Mouse (Mus musculus) Patski (cell line): ENCODE results near the gene Pcgf2. TPM values are rescaled to one million over a fixed set of nuclear protein-coding genes. Genes with fewer than 3 reads are reported as not detected.
A peak's percentile ranks its signal among the peaks of the same experiment; 100 is the strongest.
"Not testable (repeated sequence)": the region's sequence is repeated elsewhere in the genome, so short reads cannot be mapped to it uniquely, and the experiment has no call there.

Source experiments
- ATAC-seq: fragments of 100-300 bp; one replicate; pipeline ENCODE4 v1.8.0; 2021
- CTCF ChIA-PET: fragments of 350-600 bp; sonication (Branson Sonifier 250); formaldehyde crosslinking; loops from one replicate; lab custom pipeline; 2022; ENCODE audit warnings: inconsistent platforms; lab: Charles Lee
- POLR2A ChIA-PET: fragments of 350-600 bp; sonication (Branson Sonifier 250); formaldehyde crosslinking; loops from one replicate; lab custom pipeline; 2022; ENCODE audit warnings: antibody characterized with exemption, inconsistent platforms; lab: Charles Lee
- DNase-seq: peaks from one replicate; pipeline ENCODE4 v3.0.0-alpha.2; 2011; ENCODE audit warnings: low read depth, low spot score
- H3K27me3 ChIP-seq: fragments of 371-371 bp; one replicate; pipeline ENCODE4 v1.5.1; 2021
- CTCF ChIP-seq: fragments of 100-300 bp; IDR thresholded peaks from one replicate; pipeline ENCODE4 v1.5.1; 2021
- in situ Hi-C: fragments of 300-500 bp; cut with MboI; formaldehyde crosslinking; loops from 3 replicates; pipeline ENCODE4 v1.11.1; 2018; ENCODE audit warnings: low pct_unique_long_range_greater_than_20kb, mixed read lengths
- polyA plus RNA-seq: library from polyadenylated mRNA; unstranded; gene quantifications from one replicate; pipeline ENCODE4 v1.2.3, GENCODE M21; 2021

Gene Pcgf2
- polyA plus RNA-seq, 1 experiment from 2014 or later: 47.3 TPM

DNA sequence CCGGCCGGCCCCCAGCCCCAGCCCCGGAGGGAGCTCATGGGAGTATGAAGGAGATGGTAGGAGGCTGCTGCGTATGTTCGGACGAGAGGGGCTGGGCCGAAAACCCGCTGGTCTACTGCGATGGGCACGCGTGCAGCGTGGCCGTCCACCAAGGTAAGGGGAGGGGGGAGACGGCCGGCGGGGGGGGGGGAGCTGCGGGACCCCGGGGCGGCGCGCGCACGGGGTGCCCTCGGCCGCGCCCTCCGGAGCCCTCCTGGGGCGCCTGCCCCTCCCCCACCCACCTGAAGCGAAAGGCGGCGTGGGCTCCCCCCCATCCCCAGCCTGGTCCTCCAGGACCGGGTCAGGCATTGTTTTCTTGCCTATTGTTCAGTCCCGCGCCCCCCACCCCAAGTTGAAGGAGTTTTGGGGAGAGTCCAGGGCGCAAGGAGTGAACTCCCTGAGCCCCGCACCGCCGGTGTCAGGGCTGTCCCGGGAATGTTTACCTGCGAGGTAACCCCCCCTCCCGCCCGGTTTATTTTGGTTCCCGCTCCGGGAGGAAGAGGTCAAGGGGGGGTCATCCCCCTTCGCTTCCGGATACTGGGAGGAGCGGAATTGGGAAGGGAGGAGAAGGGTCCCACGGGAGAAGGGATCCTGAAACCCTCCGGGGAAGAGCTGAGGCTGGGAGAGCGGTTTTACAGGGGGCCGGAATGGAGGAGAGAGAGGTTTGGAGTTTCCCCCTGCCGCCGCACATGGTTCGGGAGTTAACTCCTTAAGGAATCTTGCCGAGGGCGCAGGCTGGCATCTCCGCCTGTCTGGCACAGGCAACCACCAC lies 36.6 kb downstream of the Pcgf2 start:
- ChIA-PET POLR2A (interaction anchor here (0.6 kb wide), 1 partner anchor 15 kb away, joined by 3 read pairs; no protein-coding TSS in a partner anchor), CTCF (interaction anchor here (1.0 kb wide), 1 partner anchor 19 kb away, joined by 3 read pairs; no protein-coding TSS in a partner anchor)
- ATAC-seq (no peak), DNase-seq (no peak)
- TF ChIP-seq CTCF: no peak
- H3K27me3 ChIP-seq: no peaks in the 10 kb centered on the region
- in situ Hi-C loops: no loop called here

- TF ChIP-seq CTCF: no peak
- no peak for DNase-seq
- H3K27me3 ChIP-seq: no peaks in the 10 kb centered on the region
- ChIA-PET CTCF (interaction anchor here (0.9 to 1.0 kb wide), 2 partner anchors 18 to 146 kb away, joined by 3 read pairs; no protein-coding TSS in a partner anchor), POLR2A (interaction anchor here (0.9 kb wide), 1 partner anchor 23 kb away, joined by 4 read pairs; the partner anchor contains the start of gene Cisd3)
- in situ Hi-C loops: no loop called here
- ATAC-seq: peak; percentile 15
Measured at GRCm38 (mm10) chr11:97662893-97663527, 37.3 kb downstream of the Pcgf2 start, which contains the start of gene Mllt6. Mllt6 (plus strand) TSS chr11:97663414.

- DNase-seq (no peak), ATAC-seq (no peak)
- in situ Hi-C loops: no loop called here
- CTCF ChIA-PET: interaction anchor here (0.9 to 1.0 kb wide), 2 partner anchors 18 to 145 kb away, joined by 3 read pairs; no protein-coding TSS in a partner anchor
- H3K27me3 ChIP-seq: no peaks in the 10 kb centered on the region
- POLR2A ChIA-PET: interaction anchor here (0.9 kb wide), 1 partner anchor 24 kb away, joined by 4 read pairs; the partner anchor contains the start of gene Cisd3
- TF ChIP-seq CTCF: no peak
Measured at GRCm38 (mm10) chr11:97662207-97662892, 37.9 kb downstream of the Pcgf2 start.

DNA sequence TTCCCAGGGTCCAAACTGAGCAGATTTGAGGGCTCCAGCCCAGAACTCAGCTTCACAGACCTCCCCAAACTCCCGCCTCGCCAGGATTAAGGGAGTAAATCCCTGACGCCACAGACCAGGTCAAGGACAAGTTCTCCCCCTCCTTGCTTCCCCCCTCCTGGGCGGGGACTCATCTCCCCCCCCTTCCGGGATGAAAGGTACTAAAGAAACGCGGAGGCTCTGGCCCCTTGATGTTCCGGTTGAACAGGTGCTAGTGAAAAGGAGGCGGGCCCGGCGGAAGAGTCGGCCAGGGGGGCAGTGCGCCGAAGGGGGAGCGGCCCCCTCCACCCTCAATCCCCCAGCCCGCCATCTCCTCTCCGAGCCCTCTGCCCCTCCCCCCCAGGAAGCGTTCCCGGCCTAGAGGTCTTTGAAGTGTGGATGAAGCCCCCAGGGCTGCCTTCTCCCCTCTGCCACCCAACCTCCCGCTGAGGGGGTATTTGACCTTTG lies 38.6 kb downstream of the Pcgf2 start:
- TF ChIP-seq CTCF: no peak
- no peak for ATAC-seq
- DNase-seq: no peak
- CTCF ChIA-PET: no interaction called here
- POLR2A ChIA-PET: no interaction called here
- in situ Hi-C loops: no loop called here
- H3K27me3 ChIP-seq: no peaks in the 10 kb centered on the region

DNA sequence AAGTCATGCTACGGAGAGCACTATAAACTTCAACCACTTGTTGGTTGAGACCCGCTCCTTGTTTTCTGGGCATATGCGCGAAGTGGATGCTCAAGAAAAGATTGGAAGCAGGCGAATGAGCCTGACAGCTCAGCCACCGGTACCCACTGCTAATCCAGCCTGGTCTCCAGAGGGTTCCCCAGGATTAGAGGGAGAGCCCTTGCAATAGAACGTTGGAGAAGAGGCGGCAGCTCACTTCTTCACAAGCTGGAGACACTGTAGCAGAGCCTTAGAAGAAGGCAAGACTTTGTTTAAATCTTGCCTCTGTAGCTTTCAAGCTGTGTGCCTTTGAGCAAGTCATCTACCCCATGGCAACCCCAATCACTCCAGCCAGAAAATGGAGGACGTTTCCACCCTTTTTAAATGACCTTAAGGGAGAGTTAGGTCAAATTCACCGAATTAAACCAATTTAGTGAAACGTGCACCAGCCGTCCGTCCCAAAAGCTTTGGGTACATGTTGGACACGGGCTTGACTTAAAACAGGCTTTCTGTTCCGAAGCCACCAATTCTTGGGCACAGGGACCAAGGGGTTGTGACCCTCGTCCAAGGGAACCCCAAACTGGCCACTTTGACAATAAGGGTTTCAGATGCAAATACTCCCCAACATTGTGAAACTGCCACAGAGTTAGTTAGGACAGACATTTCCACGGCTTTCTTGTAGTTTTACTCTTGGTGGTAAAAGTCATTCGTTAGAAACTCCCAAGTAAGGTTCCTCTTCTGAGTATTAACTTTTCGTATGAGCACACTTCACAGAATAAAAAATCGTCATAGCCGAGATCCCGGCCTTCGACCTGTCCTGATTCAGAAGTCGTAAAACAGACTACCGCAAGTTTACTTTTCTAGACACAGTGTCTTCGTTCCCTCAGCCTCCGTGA lies 39.3 kb downstream of the Pcgf2 start:
- TF ChIP-seq CTCF: no peak
- ChIA-PET POLR2A (interaction anchor here (1.0 to 1.6 kb wide), 3 partner anchors 8 to 23 kb away, joined by 3 to 4 read pairs (median 3); no protein-coding TSS in a partner anchor), CTCF (interaction anchor here (0.7 kb wide), 1 partner anchor 38 kb away, joined by 3 read pairs; no protein-coding TSS in a partner anchor)
- DNase-seq: no peak
- ATAC-seq: no peak
- no peaks in the 10 kb centered on the region for H3K27me3 ChIP-seq
- in situ Hi-C loops: no loop called here

DNA sequence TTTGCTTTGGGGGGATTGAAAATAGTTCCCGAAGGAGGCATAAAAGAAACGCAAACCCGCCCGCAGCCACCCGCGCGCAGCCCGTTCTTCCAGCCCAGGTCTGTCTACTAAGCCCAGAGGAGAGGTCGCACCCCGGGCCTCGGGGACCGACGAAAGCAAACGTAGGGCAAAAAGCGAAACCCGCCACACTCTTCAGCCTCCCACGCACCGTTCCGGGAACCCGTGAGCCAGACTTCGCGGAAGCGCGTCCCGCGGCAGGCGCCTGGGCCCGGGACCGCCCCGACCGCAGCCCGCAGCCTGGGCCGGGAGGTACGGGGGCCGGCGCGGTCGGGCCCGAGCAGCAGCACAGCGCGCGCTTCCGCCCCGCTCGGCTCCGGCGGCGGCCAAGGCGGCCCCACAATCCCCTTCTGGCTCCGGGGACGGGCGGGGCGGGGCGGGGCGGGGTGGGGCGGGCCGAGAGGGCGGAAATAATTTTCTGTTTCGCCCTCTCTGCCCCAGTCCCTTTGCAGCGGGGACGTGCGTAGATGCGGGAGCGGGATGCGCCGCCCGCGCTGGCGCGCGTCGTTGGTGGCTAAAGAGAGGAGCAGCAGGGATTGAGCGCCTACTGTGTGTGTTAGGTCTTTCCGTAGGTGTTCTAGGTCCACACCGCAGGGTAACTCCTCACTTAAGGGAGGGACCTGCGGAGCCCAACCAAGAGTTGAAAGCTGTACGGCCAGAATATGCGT lies 40.1 kb downstream of the Pcgf2 start:
- peak; percentile 22 for ATAC-seq
- in situ Hi-C loops: no loop called here
- ChIA-PET CTCF (interaction anchor here (0.7 kb wide), 1 partner anchor 38 kb away, joined by 3 read pairs; no protein-coding TSS in a partner anchor), POLR2A (interaction anchor here (1.0 to 1.6 kb wide), 5 partner anchors 9 to 26 kb away, joined by 3 to 4 read pairs (median 3); no protein-coding TSS in a partner anchor)
- DNase-seq: no peak
- H3K27me3 ChIP-seq: no peaks in the 10 kb centered on the region
- no peak for TF ChIP-seq CTCF

DNA sequence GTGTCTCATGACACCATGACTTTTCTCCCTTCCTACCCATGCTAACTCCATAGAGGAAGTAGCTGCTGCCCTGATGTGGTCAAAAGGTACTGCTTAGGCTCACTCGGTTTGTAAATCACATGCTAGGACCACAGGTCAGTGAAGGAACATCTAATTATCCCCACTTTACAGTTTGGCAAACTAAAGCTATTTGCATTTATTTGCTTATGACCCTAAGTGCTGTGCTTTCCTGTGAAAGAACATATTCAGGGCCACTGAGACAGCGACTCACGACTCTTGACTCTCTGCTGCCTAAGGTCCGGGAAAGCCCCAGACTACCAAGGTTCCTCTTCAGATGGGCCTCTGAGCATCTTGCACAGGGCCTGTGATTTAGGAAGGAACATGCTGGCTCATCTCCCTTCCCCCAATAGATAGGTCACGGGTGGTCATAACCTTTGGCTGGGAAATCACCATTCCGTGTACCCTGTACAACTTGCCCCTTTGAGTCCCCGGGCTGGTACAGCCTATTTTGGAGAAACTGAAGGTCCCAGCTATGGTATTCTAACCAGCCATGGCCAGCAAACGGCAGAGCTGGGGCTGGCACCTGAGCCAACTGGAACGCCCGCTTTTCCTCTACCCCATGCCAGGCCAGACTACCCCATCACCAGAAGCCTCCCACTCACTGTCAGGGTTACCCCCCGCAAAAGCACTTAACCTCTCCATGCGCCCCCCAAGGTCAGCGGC lies 40.9 kb downstream of the Pcgf2 start:
- H3K27me3 ChIP-seq: no peaks in the 10 kb centered on the region
- TF ChIP-seq CTCF: no peak
- no peak for ATAC-seq
- in situ Hi-C loops: no loop called here
- POLR2A ChIA-PET: interaction anchor here (0.8 to 1.6 kb wide), 5 partner anchors 10 to 27 kb away, joined by 3 to 4 read pairs (median 4); no protein-coding TSS in a partner anchor
- CTCF ChIA-PET: interaction anchor here (1.6 kb wide), 1 partner anchor 39 kb away, joined by 4 read pairs; no protein-coding TSS in a partner anchor
- DNase-seq: no peak

- CTCF ChIA-PET: interaction anchor here (0.9 to 1.6 kb wide), 3 partner anchors 12 to 40 kb away, joined by 3 to 5 read pairs (median 4); no protein-coding TSS in a partner anchor
- H3K27me3 ChIP-seq: no peaks in the 10 kb centered on the region
- DNase-seq: no peak
- in situ Hi-C loops: no loop called here
- ATAC-seq: no peak
- POLR2A ChIA-PET: interaction anchor here (0.8 to 1.6 kb wide), 3 partner anchors 14 to 25 kb away, joined by 3 to 4 read pairs (median 3); no protein-coding TSS in a partner anchor
- TF ChIP-seq CTCF: no peak
Measured at GRCm38 (mm10) chr11:97658751-97659266, 41.5 kb downstream of the Pcgf2 start.

GRCm38 (mm10) chr11:97657967-97658366 lies 42.3 kb downstream of the Pcgf2 start:
- in situ Hi-C loops, DNase-seq: not testable (repeated sequence)
- POLR2A ChIA-PET: interaction anchor here (1.6 kb wide), 1 partner anchor 26 kb away, joined by 4 read pairs; no protein-coding TSS in a partner anchor

More at GRCm38 (mm10) chr11:97657967-97658366, 42.3 kb downstream of the Pcgf2 start:
- H3K27me3 ChIP-seq, ATAC-seq: not testable (repeated sequence)
- CTCF ChIA-PET: interaction anchor here (0.9 to 1.3 kb wide), 2 partner anchors 12 to 13 kb away, joined by 3 to 5 read pairs; no protein-coding TSS in a partner anchor
